Mouse (Mus musculus) embryonic facial prominence, embryonic 13.5 days (tissue): ENCODE measurements around the gene Prkaa2. TPM values are rescaled to one million over a fixed set of nuclear protein-coding genes. Genes with fewer than 3 reads are reported as not detected.

Experiments used
- ATAC-seq: fragments of 200-750 bp; cut with Nextera tagmentation; 2 replicates; pipeline ENCODE4 v1.8.0; 2017; ENCODE audit warnings: low read depth; ENCODE audit not compliant: insufficient number of reproducible peaks, insufficient read depth, low FRiP score, low TSS enrichment
- H3K27ac ChIP-seq: fragments of 300-500 bp; sonication (generic); 2 replicates; pipeline ENCODE4 v1.5.1; 2015; ENCODE audit warnings: moderate library complexity, mild to moderate bottlenecking, inconsistent platforms
- H3K27me3 ChIP-seq: fragments of 300-500 bp; sonication (generic); 2 replicates; pipeline ENCODE4 v1.6.1; 2015; ENCODE audit warnings: mild to moderate bottlenecking, inconsistent platforms
- H3K36me3 ChIP-seq: fragments of 300-500 bp; sonication (generic); 2 replicates; pipeline ENCODE4 v1.6.1; 2015; ENCODE audit warnings: mild to moderate bottlenecking, inconsistent platforms
- H3K4me1 ChIP-seq: fragments of 300-500 bp; sonication (generic); 2 replicates; pipeline ENCODE4 v1.6.1; 2015; ENCODE audit warnings: inconsistent platforms
- H3K4me2 ChIP-seq: fragments of 300-500 bp; sonication (generic); 2 replicates; pipeline ENCODE4 v1.6.1; 2015; ENCODE audit warnings: moderate library complexity, mild to moderate bottlenecking, inconsistent platforms
- H3K4me3 ChIP-seq: fragments of 300-500 bp; sonication (generic); 2 replicates; pipeline ENCODE4 v1.5.1; 2015; ENCODE audit warnings: mild to moderate bottlenecking, inconsistent platforms
- H3K9ac ChIP-seq: fragments of 300-500 bp; sonication (generic); 2 replicates; pipeline ENCODE4 v1.6.1; 2015; ENCODE audit warnings: mild to moderate bottlenecking, inconsistent platforms
- H3K9me3 ChIP-seq: fragments of 300-500 bp; sonication (generic); 2 replicates; pipeline ENCODE4 v1.6.1; 2016; ENCODE audit warnings: inconsistent platforms
- WGBS: fragments of 180-500 bp; shearing (Covaris S2); methylation state at CpG from one replicate; pipeline ENCODE4 v1.1.7; 2015; ENCODE audit warnings: mixed read lengths; 5-methylcytosine and 5-hydroxymethylcytosine counted together
- polyA plus RNA-seq: library from polyadenylated mRNA; unstranded; fragments of >200 nt; fragmentation: Nextera tagmentation; extraction: Ambion mirVana; gene quantifications from 2 replicates; pipeline ENCODE4 v1.2.1, GENCODE M21; 2015

The Prkaa2 gene
- polyA plus RNA-seq, 1 experiment from 2014 or later, result 1.5 TPM

DNA sequence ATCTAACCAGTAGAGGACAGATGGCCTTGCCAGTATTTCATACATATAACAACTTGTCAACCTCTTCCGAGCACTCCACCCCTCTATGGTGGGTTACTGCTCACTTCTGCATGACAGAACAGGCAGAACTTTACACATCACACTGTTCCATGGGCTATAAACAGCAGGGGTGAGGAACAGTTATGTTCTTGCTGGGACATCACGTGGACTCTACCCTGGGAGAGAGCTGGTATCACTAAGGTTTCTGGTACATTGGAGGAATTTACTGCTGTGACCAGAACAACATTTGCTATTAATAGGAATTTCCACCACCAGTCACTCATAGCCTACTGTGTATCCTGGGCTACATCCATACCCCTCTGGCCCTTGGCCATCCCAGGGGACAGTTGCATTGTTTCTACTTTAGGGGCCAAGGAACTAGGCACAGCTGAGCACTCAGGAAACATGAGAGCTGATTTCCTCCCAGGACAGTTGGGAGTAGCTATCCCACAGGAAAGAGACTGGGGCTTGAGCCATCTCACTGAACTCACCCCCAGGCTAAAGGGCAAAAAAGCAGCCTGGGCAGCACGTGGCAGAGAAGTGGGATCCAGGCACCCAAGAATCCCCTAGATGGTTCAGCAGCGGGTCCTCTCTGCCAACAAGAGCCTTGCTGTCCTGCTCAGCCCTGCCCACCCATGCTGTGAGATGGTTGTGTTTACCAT lies 23.8 kb upstream of the Prkaa2 start:
- Histone ChIP-seq H3K36me3 (no peaks in the 10 kb centered on the region), H3K4me1 (peaks cover 8% of the 10 kb centered on the region), H3K27me3 (no peaks in the 10 kb centered on the region), H3K4me3 (no peak overlapping the region), H3K4me2 (no peak overlapping the region), H3K27ac (no peak overlapping the region), H3K9ac (no peak overlapping the region), H3K9me3 (no peaks in the 10 kb centered on the region)
- WGBS, result 67% methylated on average over 4 of the region's 4 CpGs
- ATAC-seq, result no peak

DNA sequence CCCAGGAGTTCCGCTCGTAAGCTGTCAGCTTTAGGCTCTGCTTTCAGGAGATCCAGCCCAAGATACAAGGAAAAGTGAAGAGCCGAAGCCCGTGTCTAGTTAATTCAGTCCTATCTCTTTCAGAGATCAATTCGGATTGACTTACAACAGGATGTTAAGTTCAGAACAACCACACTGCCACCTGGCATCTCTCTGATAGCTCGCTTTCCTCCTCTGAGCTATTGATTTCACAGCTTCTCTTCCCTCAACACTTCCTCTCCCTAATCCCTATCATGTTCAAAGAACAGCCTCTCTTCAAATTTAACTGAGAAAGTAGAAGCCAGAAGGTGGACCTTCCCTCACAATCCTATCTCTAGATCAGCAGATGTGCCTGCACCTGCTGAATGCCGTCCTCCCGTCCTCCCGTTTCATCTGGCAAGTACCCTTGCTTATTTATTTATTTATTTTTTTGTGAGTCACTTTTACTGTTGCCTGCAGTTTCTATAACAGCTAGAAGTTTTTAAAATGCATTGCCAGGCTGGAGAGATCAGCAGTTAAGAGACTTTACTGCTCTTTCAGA lies 22.1 kb upstream of the Prkaa2 start:
- Histone ChIP-seq H3K4me3 (no peak overlapping the region), H3K36me3 (no peaks in the 10 kb centered on the region), H3K4me2 (no peak overlapping the region), H3K27ac (no peak overlapping the region), H3K9ac (no peak overlapping the region), H3K9me3 (peaks cover 3% of the 10 kb centered on the region; the same call in 1 of the 2 replicates), H3K27me3 (no peaks in the 10 kb centered on the region), H3K4me1 (peaks cover 8% of the 10 kb centered on the region)
- ATAC-seq, result no peak
- WGBS, result 63% methylated on average over 9 of the region's 9 CpGs

DNA sequence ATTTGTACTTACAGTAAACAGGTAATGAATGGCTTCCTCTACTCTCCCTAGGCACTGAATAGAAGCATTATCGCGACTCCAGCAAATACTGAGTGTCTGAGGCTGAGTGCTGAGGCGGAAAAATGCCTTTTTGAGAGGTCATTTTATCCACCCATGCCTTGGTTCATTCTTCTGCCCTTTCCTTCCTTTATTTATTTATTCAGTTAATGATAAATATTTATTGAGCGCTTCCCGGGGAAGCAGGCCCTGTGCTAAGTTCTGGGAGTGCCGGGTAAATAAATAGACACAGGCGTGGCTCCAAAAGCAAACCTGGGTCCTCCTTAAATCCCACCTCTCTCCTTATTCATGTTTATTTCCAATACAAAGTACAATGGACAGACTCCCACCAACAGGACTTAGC lies 19.5 kb upstream of the Prkaa2 start:
- Histone ChIP-seq H3K4me3 (no peak overlapping the region), H3K27me3 (no peaks in the 10 kb centered on the region), H3K9ac (no peak overlapping the region), H3K36me3 (no peaks in the 10 kb centered on the region), H3K4me1 (peaks cover 12% of the 10 kb centered on the region), H3K4me2 (no peak overlapping the region), H3K9me3 (peaks cover 5% of the 10 kb centered on the region; the same call in 1 of the 2 replicates), H3K27ac (no peak overlapping the region)
- ATAC-seq, result no peak
- WGBS, result 72% methylated on average over 7 of the region's 7 CpGs

DNA sequence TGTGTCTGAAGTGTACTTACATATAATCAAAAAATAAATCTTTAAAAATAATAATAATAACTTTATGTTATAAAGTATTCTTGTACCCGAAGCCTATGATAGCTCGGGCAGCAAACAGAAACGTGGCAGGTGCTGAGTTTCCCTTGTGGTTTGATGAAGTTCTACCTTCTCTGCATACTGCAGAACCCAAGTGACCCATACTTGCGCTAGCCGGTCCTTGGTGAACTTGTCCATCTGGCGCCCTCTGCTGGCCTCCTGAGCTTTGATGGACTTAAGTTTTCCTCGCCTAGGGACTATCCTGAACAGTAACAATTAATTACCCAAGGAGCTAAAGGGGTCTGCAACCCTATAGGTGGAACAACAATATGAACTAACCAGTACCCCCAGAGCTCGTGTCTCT lies 12.7 kb upstream of the Prkaa2 start:
- no peak overlapping the region for H3K4me2 ChIP-seq
- no peak for ATAC-seq
- no peak overlapping the region for H3K4me3 ChIP-seq
- no peaks in the 10 kb centered on the region for H3K27me3 ChIP-seq
- H3K36me3 ChIP-seq, result no peaks in the 10 kb centered on the region
- H3K9ac ChIP-seq, result no peak overlapping the region
- peaks cover 5% of the 10 kb centered on the region; the same call in 1 of the 2 replicates for H3K9me3 ChIP-seq
- no peak overlapping the region for H3K27ac ChIP-seq
- H3K4me1 ChIP-seq, result peaks cover 4% of the 10 kb centered on the region; the same call in 1 of the 2 replicates
- WGBS, result 52% methylated on average over 8 of the region's 8 CpGs

DNA sequence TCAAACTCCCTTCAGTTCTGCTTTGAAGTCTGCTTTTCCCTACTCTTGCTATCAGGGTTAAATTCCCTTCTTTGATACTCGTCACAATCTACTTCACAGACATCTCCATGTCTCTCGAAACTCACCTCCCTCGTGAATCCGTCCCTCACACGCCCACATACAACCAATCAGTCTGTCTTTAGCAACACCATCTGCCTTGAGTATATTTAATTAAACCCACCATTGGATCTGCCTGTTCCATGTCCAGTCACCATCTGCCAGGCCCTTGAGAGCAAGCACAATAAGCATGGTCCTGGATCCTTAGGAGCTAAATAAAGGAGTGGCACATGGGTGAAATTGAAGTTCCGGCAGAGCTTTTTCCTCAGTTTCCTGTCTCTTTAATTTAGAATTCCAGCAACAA lies 11.4 kb upstream of the Prkaa2 start:
- H3K9ac ChIP-seq, result no peak overlapping the region
- no peaks in the 10 kb centered on the region for H3K9me3 ChIP-seq
- peaks cover 4% of the 10 kb centered on the region; the same call in 1 of the 2 replicates for H3K4me1 ChIP-seq
- no peaks in the 10 kb centered on the region for H3K27me3 ChIP-seq
- no peak overlapping the region for H3K4me2 ChIP-seq
- no peak overlapping the region for H3K4me3 ChIP-seq
- no peak for ATAC-seq
- H3K36me3 ChIP-seq, result no peaks in the 10 kb centered on the region
- WGBS, result 73% methylated on average over 6 of the region's 6 CpGs
- no peak overlapping the region for H3K27ac ChIP-seq

DNA sequence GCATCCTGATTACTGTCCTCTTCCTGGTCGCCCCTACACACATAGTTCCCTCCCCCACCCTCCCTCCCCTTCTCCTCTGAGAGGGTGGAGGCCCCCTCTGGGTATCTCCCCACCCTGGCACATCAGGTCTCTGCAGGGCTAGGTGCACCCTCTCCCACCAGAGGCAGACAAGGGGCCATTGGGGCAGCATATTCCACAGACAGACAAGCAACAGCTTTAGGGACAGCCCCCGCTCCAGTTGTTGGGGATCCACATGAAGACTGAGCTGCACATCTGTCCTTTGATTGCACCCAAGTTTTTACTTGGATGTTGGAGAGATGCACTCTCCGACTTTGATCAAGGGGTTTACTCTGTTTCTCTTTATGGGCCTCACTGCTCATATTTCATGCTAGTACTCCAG lies 3.8 kb upstream of the Prkaa2 start:
- Histone ChIP-seq H3K36me3 (no peaks in the 10 kb centered on the region), H3K4me2 (no peak overlapping the region), H3K27me3 (peaks cover 21% of the 10 kb centered on the region), H3K4me1 (peaks cover 14% of the 10 kb centered on the region), H3K27ac (no peak overlapping the region), H3K9me3 (no peaks in the 10 kb centered on the region), H3K9ac (no peak overlapping the region), H3K4me3 (no peak overlapping the region)
- 71% methylated on average over 3 of the region's 3 CpGs for WGBS
- ATAC-seq, result no peak

DNA sequence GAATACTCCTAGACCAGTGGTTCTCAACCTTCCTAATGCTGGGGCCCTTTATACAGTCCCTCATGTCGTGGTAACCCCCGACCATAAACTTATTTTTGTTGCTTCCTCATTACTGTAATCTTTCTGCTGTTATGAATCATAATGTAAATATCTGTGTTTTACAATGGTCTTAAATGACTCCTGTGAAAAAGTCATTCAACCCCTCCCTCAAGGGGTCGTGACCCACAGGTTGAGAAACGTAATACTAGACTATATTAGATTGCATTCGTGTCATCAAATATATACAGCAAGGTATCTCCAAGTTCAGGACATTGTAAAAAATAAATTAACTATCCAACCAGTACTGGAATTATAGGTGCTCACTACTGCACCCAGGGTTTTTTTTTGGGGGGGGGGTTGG lies 3.4 kb upstream of the Prkaa2 start:
- Histone ChIP-seq H3K4me3 (no peak overlapping the region), H3K36me3 (no peaks in the 10 kb centered on the region), H3K27ac (no peak overlapping the region), H3K9me3 (no peaks in the 10 kb centered on the region), H3K9ac (no peak overlapping the region), H3K27me3 (peaks cover 25% of the 10 kb centered on the region), H3K4me2 (no peak overlapping the region), H3K4me1 (peaks cover 14% of the 10 kb centered on the region)
- WGBS, result 77% methylated on average over 5 of the region's 5 CpGs
- ATAC-seq, result no peak

DNA sequence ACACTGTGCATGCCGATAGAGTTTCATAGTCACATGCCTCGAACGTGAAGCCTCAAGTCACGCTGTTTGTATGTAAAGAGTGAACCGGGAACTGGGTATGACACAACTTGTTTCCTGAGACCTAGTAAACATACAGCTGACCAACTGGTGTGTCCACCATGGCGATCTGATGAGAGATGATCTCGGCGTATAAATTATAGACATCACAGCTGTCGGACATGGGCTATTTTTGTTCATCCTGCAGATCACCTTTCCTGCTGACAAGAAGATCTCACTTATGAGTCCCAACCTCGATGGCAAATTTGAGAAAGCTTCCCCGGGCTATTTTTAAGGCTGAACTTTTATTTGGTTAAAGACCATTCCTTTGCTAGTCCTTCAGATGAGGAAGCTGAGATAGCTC lies 2.1 kb upstream of the Prkaa2 start:
- Histone ChIP-seq H3K27ac (no peak overlapping the region), H3K27me3 (peaks cover 32% of the 10 kb centered on the region), H3K4me3 (no peak overlapping the region), H3K9me3 (no peaks in the 10 kb centered on the region), H3K9ac (no peak overlapping the region), H3K36me3 (no peaks in the 10 kb centered on the region), H3K4me2 (no peak overlapping the region), H3K4me1 (peaks cover 14% of the 10 kb centered on the region)
- ATAC-seq, result no peak
- 79% methylated on average over 11 of the region's 11 CpGs for WGBS

DNA sequence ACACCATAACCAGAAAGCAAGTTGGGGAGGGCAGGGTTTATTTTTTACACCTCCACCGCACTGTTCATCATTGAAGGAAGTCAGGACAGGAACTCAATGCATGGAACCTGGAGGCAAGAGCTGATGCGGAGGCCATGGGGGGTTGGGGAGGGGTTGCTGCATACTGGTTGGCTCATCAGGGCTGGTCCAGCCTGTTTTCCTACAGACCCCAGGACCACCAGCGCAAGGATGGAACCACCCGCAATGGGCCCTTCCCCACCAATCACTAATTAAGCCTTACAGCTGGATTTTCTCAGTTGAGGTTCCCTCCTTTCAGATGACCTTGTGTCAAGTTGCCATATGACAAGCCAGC lies 970 bp upstream of the Prkaa2 start:
- peaks cover 32% of the 10 kb centered on the region for H3K27me3 ChIP-seq
- H3K9me3 ChIP-seq, result no peaks in the 10 kb centered on the region
- 55% methylated on average over 4 of the region's 4 CpGs for WGBS
- H3K4me3 ChIP-seq, result peak overlapping the region; percentile 65
- no peaks in the 10 kb centered on the region for H3K36me3 ChIP-seq
- H3K9ac ChIP-seq, result peak overlapping the region; percentile 80
- H3K27ac ChIP-seq, result no peak overlapping the region
- H3K4me1 ChIP-seq, result peaks cover 14% of the 10 kb centered on the region
- ATAC-seq, result no peak
- H3K4me2 ChIP-seq, result peak overlapping the region; percentile 92

DNA sequence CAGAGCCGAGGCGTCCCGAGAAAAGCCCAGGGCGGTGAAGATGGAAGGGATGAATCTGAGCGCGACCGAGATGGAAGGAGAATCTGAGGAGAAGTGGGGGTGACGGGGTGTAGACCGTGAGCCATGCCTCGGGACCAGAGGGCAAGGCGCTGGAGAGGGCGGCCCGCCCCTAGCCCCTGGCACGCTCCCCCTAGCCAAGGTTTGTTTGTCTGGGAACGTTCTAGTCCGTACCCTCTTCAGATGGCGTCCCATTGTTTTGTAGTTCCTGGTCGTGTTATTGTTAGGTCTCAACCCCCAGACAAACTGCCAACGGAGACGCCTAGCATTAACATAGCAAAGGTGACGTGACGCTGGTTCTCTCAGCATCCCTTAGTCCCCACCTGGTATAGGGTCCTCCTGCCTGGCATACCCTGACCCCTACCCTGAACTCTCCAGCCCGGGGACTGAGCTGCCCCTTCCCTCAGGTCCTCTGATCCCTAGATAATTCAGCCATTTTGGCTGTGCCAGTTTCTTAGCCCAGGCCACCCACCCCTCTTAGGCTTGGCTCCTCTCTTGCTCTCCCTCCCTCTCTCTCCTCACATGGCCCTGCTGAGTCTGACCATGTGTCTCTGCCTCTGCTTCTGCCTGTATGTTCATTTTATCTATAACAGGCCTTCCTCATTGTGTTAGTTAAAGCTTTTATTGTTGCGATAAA lies 447 bp upstream of the Prkaa2 start:
- H3K27me3 ChIP-seq, result peaks cover 32% of the 10 kb centered on the region
- peak; percentile 75 for ATAC-seq

DNA sequence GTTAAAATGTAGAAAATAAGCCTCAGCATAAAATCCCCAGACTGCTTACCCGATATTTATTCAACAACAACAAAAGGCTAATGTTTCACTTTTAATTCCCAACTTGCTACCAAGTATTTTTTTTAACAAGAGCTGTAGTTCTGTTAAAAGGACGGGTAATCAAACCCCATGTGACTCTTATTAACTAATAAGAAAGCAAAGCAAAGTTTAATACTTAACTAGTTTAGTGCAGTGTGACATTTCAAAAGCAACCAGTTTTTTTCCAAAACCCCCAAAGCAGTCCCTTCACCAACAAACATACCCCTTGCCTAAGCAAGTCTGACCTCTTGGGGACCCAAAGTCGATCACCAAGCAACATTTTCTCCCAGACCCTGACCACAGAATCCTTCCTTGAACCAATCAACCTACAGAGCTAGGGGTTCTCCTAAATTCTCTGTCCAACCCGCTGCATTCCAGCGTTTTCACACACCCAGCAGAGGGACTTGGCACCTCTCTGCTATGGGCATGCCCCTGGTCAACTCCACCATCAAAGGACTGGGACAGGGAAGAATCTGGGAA lies 970 bp downstream of the Prkaa2 start:
- peak overlapping the region; percentile 80 for H3K9ac ChIP-seq
- ATAC-seq, result no peak
- peak overlapping the region; percentile 65 for H3K4me3 ChIP-seq
- H3K9me3 ChIP-seq, result no peaks in the 10 kb centered on the region
- H3K27me3 ChIP-seq, result peaks cover 32% of the 10 kb centered on the region
- no peak overlapping the region for H3K27ac ChIP-seq
- 15% methylated on average over 5 of the region's 5 CpGs for WGBS
- H3K36me3 ChIP-seq, result no peaks in the 10 kb centered on the region
- H3K4me2 ChIP-seq, result peak overlapping the region; percentile 92
- H3K4me1 ChIP-seq, result peaks cover 14% of the 10 kb centered on the region

More for the DNA sequence above, 447 bp upstream of the Prkaa2 start:
- Histone ChIP-seq H3K4me1 (peaks cover 14% of the 10 kb centered on the region), H3K4me3 (peak overlapping the region; percentile 65), H3K9ac (peak overlapping the region; percentile 80), H3K9me3 (no peaks in the 10 kb centered on the region), H3K4me2 (peak overlapping the region; percentile 92), H3K27ac (no peak overlapping the region), H3K36me3 (no peaks in the 10 kb centered on the region)
- WGBS, result 3% methylated on average over 24 of the region's 24 CpGs
